Mouse (Mus musculus): ENCODE measurements at regions not wholly inside any gene's neighbourhood (a gene's known extent, or its start where the extent isn't known, plus 50 kb on each side); places are given as distances from the start of the nearest gene placed in this dataset.

- 75% methylated on average over 4 of the region's 4 CpGs for WGBS
- H3K27ac ChIP-seq (ENCODE audit: low read length) = no peak overlapping the region
- no peak overlapping the region for H3K4me3 ChIP-seq (ENCODE audit: low read length)
- no peak overlapping the region for H3K9ac ChIP-seq (replicated peaks; ENCODE audit: low read length)
- no peak for ATAC-seq (ENCODE audit: low FRiP score, low TSS enrichment)
- no peaks in the 10 kb centered on the region for H3K27me3 ChIP-seq (ENCODE audit: insufficient read depth, low read length)
- no peaks in the 10 kb centered on the region for H3K4me1 ChIP-seq (ENCODE audit: insufficient read depth, low read length)
- no peaks in the 10 kb centered on the region for H3K9me3 ChIP-seq (ENCODE audit: low read length)
- H3K4me2 ChIP-seq (replicated peaks; ENCODE audit: low read depth, low read length) = no peak overlapping the region
- no peaks in the 10 kb centered on the region for H3K36me3 ChIP-seq (ENCODE audit: insufficient read depth, low read length)
Observed at GRCm38 (mm10) chr16:78707566-78707965, 131.1 kb upstream of the D16Ertd472e start.

- WGBS = 90% methylated on average over 7 of the region's 7 CpGs
- Histone ChIP-seq H3K27ac (ENCODE audit: low read length) (no peak overlapping the region), H3K27me3 (ENCODE audit: insufficient read depth, low read length) (no peaks in the 10 kb centered on the region), H3K9ac (replicated peaks; ENCODE audit: low read length) (no peak overlapping the region), H3K4me1 (ENCODE audit: insufficient read depth, low read length) (no peaks in the 10 kb centered on the region), H3K4me2 (replicated peaks; ENCODE audit: low read depth, low read length) (no peak overlapping the region), H3K4me3 (ENCODE audit: low read length) (no peak overlapping the region), H3K9me3 (ENCODE audit: low read length) (no peaks in the 10 kb centered on the region), H3K36me3 (ENCODE audit: insufficient read depth, low read length) (no peaks in the 10 kb centered on the region)
- ATAC-seq (ENCODE audit: low FRiP score, low TSS enrichment) = no peak
Observed at GRCm38 (mm10) chr16:78707165-78707564, 130.7 kb upstream of the D16Ertd472e start.

GRCm38 (mm10) chr16:78697514-78698209 is 121.2 kb upstream of the D16Ertd472e start:
- Histone ChIP-seq H3K9ac (replicated peaks; ENCODE audit: low read length) (no peak overlapping the region), H3K4me3 (ENCODE audit: low read length) (no peak overlapping the region), H3K27ac (ENCODE audit: low read length) (no peak overlapping the region), H3K4me2 (replicated peaks; ENCODE audit: low read depth, low read length) (no peak overlapping the region), H3K27me3 (ENCODE audit: insufficient read depth, low read length) (no peaks in the 10 kb centered on the region), H3K9me3 (ENCODE audit: low read length) (no peaks in the 10 kb centered on the region), H3K36me3 (ENCODE audit: insufficient read depth, low read length) (no peaks in the 10 kb centered on the region), H3K4me1 (ENCODE audit: insufficient read depth, low read length) (no peaks in the 10 kb centered on the region)
- WGBS = 49% methylated on average over 3 of the region's 3 CpGs
- no peak for ATAC-seq (ENCODE audit: low FRiP score, low TSS enrichment)

- ATAC-seq (ENCODE audit: low FRiP score, low TSS enrichment) = no peak
- Histone ChIP-seq H3K27me3 (ENCODE audit: insufficient read depth, low read length) (no peaks in the 10 kb centered on the region), H3K9me3 (ENCODE audit: low read length) (no peaks in the 10 kb centered on the region), H3K9ac (replicated peaks; ENCODE audit: low read length) (no peak overlapping the region), H3K4me3 (ENCODE audit: low read length) (no peak overlapping the region), H3K36me3 (ENCODE audit: insufficient read depth, low read length) (no peaks in the 10 kb centered on the region), H3K4me2 (replicated peaks; ENCODE audit: low read depth, low read length) (no peak overlapping the region), H3K4me1 (ENCODE audit: insufficient read depth, low read length) (no peaks in the 10 kb centered on the region), H3K27ac (ENCODE audit: low read length) (no peak overlapping the region)
Observed at GRCm38 (mm10) chr16:78688251-78688650, 111.7 kb upstream of the D16Ertd472e start.

GRCm38 (mm10) chr16:78685160-78685559 is 108.7 kb upstream of the D16Ertd472e start:
- 40% methylated on average over 1 of the region's 1 CpGs for WGBS
- H3K9ac ChIP-seq (replicated peaks; ENCODE audit: low read length) = no peak overlapping the region
- H3K36me3 ChIP-seq (ENCODE audit: insufficient read depth, low read length) = no peaks in the 10 kb centered on the region
- no peak overlapping the region for H3K4me3 ChIP-seq (ENCODE audit: low read length)
- no peaks in the 10 kb centered on the region for H3K9me3 ChIP-seq (ENCODE audit: low read length)
- H3K4me2 ChIP-seq (replicated peaks; ENCODE audit: low read depth, low read length) = no peak overlapping the region
- H3K4me1 ChIP-seq (ENCODE audit: insufficient read depth, low read length) = no peaks in the 10 kb centered on the region
- H3K27ac ChIP-seq (ENCODE audit: low read length) = no peak overlapping the region
- H3K27me3 ChIP-seq (ENCODE audit: insufficient read depth, low read length) = no peaks in the 10 kb centered on the region
- no peak for ATAC-seq (ENCODE audit: low FRiP score, low TSS enrichment)

GRCm38 (mm10) chr16:78684031-78684430 is 107.5 kb upstream of the D16Ertd472e start:
- Histone ChIP-seq H3K4me3 (ENCODE audit: low read length) (no peak overlapping the region), H3K4me1 (ENCODE audit: insufficient read depth, low read length) (no peaks in the 10 kb centered on the region), H3K9me3 (ENCODE audit: low read length) (no peaks in the 10 kb centered on the region), H3K27ac (ENCODE audit: low read length) (no peak overlapping the region), H3K36me3 (ENCODE audit: insufficient read depth, low read length) (no peaks in the 10 kb centered on the region), H3K9ac (replicated peaks; ENCODE audit: low read length) (no peak overlapping the region), H3K4me2 (replicated peaks; ENCODE audit: low read depth, low read length) (no peak overlapping the region), H3K27me3 (ENCODE audit: insufficient read depth, low read length) (no peaks in the 10 kb centered on the region)
- 87% methylated on average over 8 of the region's 8 CpGs for WGBS
- ATAC-seq (ENCODE audit: low FRiP score, low TSS enrichment) = no peak

GRCm38 (mm10) chr16:78661126-78661525 is 84.6 kb upstream of the D16Ertd472e start:
- Histone ChIP-seq H3K9ac (replicated peaks; ENCODE audit: low read length) (no peak overlapping the region), H3K27me3 (ENCODE audit: insufficient read depth, low read length) (no peaks in the 10 kb centered on the region), H3K4me2 (replicated peaks; ENCODE audit: low read depth, low read length) (no peak overlapping the region), H3K27ac (ENCODE audit: low read length) (no peak overlapping the region), H3K4me1 (ENCODE audit: insufficient read depth, low read length) (0 out of 2 replicates have a peak, but pooled peaks cover 2% of the 10 kb centered on the region), H3K36me3 (ENCODE audit: insufficient read depth, low read length) (no peaks in the 10 kb centered on the region), H3K4me3 (ENCODE audit: low read length) (no peak overlapping the region), H3K9me3 (ENCODE audit: low read length) (no peaks in the 10 kb centered on the region)
- 66% methylated on average over 7 of the region's 7 CpGs for WGBS
- ATAC-seq (ENCODE audit: low FRiP score, low TSS enrichment) = no peak

- 7% methylated on average over 1 of the region's 1 CpGs for WGBS
- no peak for ATAC-seq (ENCODE audit: low FRiP score, low TSS enrichment)
- H3K4me3 ChIP-seq (ENCODE audit: low read length) = no peak overlapping the region
Observed at GRCm38 (mm10) chr16:78644710-78645109, 68.2 kb upstream of the D16Ertd472e start.

GRCm38 (mm10) chr16:78641717-78642116 is 65.2 kb upstream of the D16Ertd472e start:
- no peaks in the 10 kb centered on the region for H3K36me3 ChIP-seq (ENCODE audit: insufficient read depth, low read length)
- H3K4me3 ChIP-seq (ENCODE audit: low read length) = no peak overlapping the region
- no peaks in the 10 kb centered on the region for H3K9me3 ChIP-seq (ENCODE audit: low read length)
- no peak overlapping the region for H3K4me2 ChIP-seq (replicated peaks; ENCODE audit: low read depth, low read length)
- ATAC-seq (ENCODE audit: low FRiP score, low TSS enrichment) = no peak
- H3K9ac ChIP-seq (replicated peaks; ENCODE audit: low read length) = no peak overlapping the region
- no peak overlapping the region for H3K27ac ChIP-seq (ENCODE audit: low read length)
- H3K4me1 ChIP-seq (ENCODE audit: insufficient read depth, low read length) = no peaks in the 10 kb centered on the region
- WGBS = 62% methylated on average over 5 of the region's 5 CpGs
- H3K27me3 ChIP-seq (ENCODE audit: insufficient read depth, low read length) = no peaks in the 10 kb centered on the region

More at GRCm38 (mm10) chr16:78644710-78645109, 68.2 kb upstream of the D16Ertd472e start:
- Histone ChIP-seq H3K27ac (ENCODE audit: low read length) (no peak overlapping the region), H3K27me3 (ENCODE audit: insufficient read depth, low read length) (no peaks in the 10 kb centered on the region), H3K36me3 (ENCODE audit: insufficient read depth, low read length) (no peaks in the 10 kb centered on the region), H3K4me1 (ENCODE audit: insufficient read depth, low read length) (no peaks in the 10 kb centered on the region), H3K9me3 (ENCODE audit: low read length) (no peaks in the 10 kb centered on the region), H3K4me2 (replicated peaks; ENCODE audit: low read depth, low read length) (no peak overlapping the region), H3K9ac (replicated peaks; ENCODE audit: low read length) (no peak overlapping the region)

- no peak for ATAC-seq (ENCODE audit: low FRiP score, low TSS enrichment)
- WGBS = 87% methylated on average over 3 of the region's 3 CpGs
Observed at GRCm38 (mm10) chr16:78641205-78641604, 64.7 kb upstream of the D16Ertd472e start.

More at GRCm38 (mm10) chr16:78641205-78641604, 64.7 kb upstream of the D16Ertd472e start:
- Histone ChIP-seq H3K9me3 (ENCODE audit: low read length) (no peaks in the 10 kb centered on the region), H3K4me2 (replicated peaks; ENCODE audit: low read depth, low read length) (no peak overlapping the region), H3K36me3 (ENCODE audit: insufficient read depth, low read length) (no peaks in the 10 kb centered on the region), H3K4me3 (ENCODE audit: low read length) (no peak overlapping the region), H3K4me1 (ENCODE audit: insufficient read depth, low read length) (no peaks in the 10 kb centered on the region), H3K27ac (ENCODE audit: low read length) (no peak overlapping the region), H3K27me3 (ENCODE audit: insufficient read depth, low read length) (no peaks in the 10 kb centered on the region), H3K9ac (replicated peaks; ENCODE audit: low read length) (no peak overlapping the region)
